Mouse (Mus musculus) lung, postnatal 10 days (tissue): Measurements from ENCODE around the gene Gm47985.
"Not testable (repeated sequence)": the region's sequence is repeated elsewhere in the genome, so short reads cannot be mapped to it uniquely, and the experiment has no call there.

Source experiments
- DNase-seq: peaks from one replicate; pipeline ENCODE4 v3.0.0; 2021

The Gm47985 gene

DNA sequence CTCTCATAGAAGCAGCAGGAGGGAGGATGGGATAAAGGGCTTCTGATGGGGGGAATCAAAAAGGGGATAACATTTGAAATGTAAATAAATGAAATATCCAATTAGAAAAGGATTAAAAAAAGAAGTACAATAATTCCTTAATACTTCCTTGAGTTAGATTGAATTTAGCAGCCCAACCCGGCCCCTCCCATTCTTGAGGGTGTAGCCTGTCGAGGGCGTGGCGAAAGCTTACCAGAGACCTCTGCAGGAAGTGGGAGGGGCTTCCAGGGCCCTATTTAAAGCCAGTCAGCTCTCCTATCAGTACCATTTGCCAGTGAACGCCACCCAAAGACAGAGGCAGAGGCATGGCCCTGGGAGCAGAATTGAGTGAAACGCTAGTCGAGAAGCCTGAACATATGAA is at the start of gene Gm47985:
Gene Gm47985 (plus strand): TSS at position 272 of the 400 bp plus-strand sequence.
- not testable (repeated sequence) for DNase-seq

DNA sequence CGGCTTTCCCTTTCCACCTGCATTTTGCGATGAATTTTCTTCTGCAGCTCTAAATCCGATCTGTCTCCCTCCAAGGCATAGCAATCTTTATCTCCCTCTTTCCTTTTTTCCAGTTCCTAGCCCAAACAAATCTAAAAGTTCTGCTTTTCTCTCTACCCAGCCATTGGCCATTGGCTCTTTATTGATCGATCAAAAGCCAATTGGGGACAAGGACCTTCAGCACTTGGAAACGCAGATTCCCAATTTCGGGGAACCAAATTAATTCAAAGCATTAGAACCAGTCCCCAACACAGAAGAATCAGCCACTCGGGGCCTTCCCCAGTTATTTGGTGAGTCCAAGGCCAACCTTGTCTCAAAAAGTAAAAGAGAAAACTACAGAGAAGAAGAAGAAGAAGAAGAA is 49.7 kb upstream of the Gm47985 start:
- no peak for DNase-seq

- DNase-seq, result no peak
Observed at GRCm38 (mm10) chr1:151138388-151138787, 43.9 kb upstream of the Gm47985 start.

- no peak for DNase-seq
Observed at GRCm38 (mm10) chr1:151140956-151141355, 41.4 kb upstream of the Gm47985 start.

DNA sequence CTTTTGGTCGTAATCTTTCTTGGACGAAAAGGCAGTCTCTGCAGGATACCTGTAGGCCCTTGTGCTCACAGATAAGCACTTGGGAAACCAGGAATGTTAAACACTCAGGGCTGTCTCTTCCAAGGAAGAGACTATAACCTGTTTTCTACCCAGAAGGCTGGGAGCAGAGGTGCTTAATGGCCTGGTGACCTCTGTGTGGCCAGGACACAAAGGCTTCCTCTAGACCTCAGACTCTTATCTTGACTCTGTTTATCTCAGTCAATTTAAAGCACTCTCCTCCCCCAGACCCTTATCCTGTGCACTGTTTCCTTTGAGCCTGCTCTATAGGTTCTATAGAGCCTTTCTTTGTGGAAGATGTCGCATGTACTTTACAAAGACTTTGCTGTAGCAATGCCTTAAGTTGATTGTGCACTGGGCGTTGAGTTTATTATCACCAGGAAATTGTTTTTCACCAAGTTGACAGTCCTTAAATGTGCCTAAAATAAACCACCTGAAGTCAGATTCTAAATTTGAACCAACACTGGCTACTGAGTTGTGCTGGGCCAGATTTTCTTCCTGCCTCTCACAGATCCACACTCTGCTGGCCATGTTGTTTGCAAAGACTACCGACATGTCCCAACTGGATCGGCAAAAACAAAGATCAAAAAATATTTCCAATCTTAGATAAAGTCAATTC is 37.7 kb upstream of the Gm47985 start:
- DNase-seq, result no peak

DNA sequence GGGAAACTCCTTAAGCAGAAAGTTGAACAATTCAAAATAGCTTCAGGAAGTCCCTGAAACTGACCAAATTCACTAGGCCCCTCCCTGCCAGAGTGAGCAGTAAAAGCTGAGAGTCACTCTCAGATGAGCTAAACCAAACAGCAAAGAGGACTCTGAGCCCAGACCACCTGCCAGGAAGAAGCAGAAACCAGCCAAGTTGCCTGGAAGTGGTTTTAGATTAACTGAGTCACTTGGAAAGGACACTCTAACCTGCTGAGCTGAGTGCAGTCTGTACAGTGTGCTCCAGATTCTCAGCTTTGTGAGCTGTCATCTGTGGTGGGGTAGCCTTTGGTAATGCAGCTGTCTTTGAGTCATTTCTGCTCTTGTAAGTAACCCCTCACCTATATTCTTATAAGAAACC is 34.5 kb upstream of the Gm47985 start:
- no peak for DNase-seq

DNA sequence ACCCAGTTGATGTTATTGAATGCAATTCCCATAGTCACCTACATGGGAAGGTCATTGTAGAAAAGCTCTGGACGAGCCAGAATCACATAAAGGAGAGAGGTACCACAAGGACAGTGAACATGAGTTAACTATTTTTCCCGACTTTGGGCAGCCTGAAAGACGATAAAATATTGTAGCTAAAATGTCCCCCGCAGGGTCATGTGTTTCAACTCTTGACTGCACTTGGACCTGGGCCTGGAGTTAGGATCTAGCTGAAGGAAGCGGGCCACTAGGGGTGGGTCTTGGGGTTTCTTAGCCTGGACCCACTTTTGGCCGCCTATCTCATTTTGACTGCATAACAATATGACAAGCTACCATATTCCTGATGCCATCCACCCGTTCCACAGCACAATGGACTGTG is 32.1 kb upstream of the Gm47985 start:
- no peak for DNase-seq

GRCm38 (mm10) chr1:151151089-151151488 is 31.2 kb upstream of the Gm47985 start:
- DNase-seq, result no peak

- no peak for DNase-seq
Observed at GRCm38 (mm10) chr1:151153056-151153652, 29.2 kb upstream of the Gm47985 start.

GRCm38 (mm10) chr1:151154131-151154530 is 28.2 kb upstream of the Gm47985 start:
- DNase-seq, result not testable (repeated sequence)

DNA sequence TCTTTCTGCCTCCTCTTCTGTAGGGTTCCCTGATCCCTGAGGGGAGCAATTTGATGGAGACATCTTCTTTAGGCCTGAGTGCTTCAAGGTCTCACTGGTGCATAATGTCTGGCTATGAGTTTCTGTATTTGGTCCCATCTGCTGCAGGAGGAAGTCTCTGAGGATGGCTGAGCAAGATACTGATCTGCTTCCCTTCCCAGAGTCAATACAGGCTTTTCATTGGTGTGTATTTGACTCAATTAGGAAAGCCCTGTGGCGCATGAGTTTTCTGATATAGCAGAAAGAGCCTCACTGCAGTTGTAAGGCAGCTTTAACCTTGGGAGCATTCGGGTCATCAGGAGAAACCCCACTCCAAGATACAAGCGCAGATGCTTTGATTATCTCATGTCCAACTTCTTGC is 26.2 kb upstream of the Gm47985 start:
- DNase-seq, result no peak

DNA sequence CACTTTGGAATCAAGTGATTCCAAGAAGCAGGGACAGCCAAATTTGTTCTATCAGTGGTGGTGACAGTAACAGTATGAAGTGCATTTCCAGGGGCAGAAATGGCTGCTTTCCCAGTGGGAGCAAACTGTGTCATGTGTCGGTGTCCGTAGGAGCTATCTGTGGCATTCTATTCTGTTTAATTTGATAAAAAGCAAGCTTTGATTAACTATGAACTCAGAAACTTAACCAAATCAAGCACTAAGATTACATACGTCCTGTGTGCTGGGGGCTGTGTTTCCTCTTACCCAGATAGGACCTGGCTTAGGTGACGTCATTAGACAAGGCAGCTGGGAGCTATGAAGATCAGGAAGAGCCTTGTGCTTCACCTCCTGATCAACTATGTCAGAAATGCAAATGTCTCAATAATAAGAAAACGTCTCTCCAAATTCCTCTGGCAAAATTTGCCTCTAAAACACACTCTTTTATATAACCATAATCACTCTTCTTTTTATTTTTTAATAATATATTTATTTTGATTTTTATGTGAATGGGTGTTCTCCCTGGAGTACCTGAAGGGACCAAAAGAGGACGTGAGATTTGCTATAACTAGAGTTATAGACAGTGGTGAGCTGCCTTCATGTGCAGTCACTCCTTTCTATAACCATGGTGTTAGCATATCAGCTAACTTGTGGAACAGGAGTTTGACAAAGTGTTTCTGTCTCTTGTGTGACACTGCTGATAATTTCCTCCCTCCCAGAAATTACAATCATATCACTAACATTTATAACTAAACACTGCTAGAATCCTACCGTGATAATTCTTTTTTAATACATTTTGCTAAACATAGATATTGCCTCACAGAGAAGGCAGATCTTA is 25.3 kb upstream of the Gm47985 start:
- no peak for DNase-seq

GRCm38 (mm10) chr1:151157963-151158856 is 24.1 kb upstream of the Gm47985 start:
- DNase-seq, result no peak

- DNase-seq, result no peak
Observed at GRCm38 (mm10) chr1:151158857-151159510, 23.4 kb upstream of the Gm47985 start.

DNA sequence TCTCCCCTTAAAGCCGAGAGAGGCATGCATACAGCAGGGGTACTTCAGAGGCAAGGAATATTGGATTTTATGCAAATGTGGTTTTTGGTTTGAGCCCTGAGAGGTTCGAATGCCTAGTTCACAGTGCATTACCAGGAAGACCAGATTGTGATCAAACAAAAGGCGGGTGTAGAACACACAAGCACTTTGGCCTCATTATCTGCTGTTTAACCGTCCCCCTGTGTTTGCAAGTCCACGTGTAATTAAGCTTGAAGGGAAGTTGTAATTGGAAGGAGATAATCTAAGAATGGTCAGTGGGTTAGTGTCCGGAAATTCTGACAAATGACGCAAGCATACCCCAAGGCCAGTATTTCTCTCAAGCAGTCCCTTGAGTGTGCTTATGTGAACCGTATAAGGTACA is 16.3 kb upstream of the Gm47985 start:
- no peak for DNase-seq

DNA sequence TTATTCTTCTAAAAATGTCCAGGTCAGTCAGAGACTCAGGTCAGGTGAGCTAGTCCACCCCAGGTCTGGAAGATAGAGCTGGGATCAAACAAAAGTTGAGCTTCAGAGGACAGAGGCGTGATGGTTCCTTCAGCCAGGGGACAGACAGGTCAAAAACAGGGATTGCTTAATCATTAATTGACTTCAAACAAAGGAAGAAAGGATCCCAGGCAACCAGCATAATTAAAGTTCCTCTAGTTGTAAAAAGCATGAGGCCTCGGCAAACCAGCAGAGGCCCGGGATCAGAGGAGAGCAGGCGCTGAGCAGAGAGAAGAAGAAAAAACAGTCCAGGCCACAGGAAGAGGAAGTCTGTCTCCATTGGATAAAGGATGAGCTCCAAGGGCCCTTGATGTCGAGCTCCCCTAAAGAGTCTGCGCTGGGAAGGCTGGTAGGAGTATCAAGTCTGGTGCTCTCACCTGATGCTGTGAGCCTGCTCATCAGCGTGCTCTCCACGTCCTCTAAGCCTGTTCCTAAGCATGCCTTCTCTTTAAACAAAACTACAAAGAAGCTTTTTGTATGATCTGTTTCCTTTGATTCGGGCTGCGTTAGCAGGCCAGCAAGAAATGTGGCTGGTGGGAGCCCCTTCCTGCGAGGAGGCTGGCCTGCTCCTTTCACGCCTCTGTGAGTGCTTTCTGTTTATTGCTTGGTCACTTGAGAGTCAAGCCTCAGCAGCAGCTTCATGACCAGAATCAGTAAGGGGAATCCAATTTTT is 14.9 kb upstream of the Gm47985 start:
- DNase-seq, result no peak

DNA sequence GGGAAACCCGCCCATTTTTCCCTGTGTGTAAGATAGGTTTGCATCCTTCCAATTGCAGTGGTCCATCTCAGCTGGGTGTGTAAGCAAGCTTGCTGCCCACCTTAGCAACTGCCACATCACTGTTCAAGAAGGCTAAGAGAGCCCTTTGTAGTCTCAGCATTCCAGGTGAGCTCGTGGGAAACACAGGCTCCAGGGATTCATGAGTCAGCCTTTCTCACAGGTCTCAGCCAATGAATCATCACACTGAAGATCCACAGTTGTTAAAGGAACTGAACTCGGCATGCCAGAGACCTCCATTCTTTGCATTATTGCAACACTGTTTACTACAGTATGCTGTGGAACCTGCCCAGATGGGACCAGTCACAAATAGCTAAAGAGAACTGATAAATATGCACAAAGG is 13.7 kb upstream of the Gm47985 start:
- DNase-seq, result no peak

DNA sequence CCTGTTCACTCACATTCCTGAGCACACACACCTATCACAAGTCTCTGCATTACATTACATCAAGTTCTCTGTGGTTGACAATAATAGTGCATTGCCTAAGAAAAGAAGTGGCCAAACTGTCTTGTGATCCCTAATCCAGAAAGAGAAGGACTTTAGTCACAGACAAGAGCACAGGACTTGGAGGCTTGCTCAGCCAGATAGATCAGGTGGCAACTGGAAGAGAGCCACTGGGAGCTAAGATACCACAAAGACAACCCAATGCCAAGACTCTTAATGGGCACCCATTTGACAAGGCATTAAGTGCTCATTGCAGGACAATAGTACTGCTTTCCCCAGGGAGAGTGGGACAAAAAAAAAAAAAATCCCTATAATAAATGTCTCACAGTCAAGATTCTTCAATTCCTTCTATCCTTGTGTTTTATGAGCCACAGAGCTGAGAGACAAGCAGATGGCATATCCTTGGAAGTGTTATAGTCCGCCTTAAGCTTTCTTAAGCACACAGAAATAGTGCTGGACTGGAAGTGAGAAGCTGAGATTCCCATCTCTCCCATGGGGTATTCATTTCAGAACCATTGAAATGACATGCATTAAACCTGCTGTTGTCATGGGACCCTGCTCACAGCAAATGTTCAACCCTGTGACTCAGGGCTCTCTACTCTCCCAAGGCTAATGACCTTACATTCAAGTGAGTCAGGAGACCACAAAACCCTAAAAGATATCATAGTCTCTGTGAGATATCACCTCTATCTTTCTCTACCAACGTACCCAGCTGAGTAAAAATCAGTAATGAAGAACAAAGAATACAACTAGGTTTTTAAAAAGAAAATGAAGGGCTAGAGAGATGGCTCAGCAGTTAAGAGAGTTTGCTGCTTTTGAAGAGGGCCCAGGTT is 10.5 kb upstream of the Gm47985 start:
- no peak for DNase-seq

DNA sequence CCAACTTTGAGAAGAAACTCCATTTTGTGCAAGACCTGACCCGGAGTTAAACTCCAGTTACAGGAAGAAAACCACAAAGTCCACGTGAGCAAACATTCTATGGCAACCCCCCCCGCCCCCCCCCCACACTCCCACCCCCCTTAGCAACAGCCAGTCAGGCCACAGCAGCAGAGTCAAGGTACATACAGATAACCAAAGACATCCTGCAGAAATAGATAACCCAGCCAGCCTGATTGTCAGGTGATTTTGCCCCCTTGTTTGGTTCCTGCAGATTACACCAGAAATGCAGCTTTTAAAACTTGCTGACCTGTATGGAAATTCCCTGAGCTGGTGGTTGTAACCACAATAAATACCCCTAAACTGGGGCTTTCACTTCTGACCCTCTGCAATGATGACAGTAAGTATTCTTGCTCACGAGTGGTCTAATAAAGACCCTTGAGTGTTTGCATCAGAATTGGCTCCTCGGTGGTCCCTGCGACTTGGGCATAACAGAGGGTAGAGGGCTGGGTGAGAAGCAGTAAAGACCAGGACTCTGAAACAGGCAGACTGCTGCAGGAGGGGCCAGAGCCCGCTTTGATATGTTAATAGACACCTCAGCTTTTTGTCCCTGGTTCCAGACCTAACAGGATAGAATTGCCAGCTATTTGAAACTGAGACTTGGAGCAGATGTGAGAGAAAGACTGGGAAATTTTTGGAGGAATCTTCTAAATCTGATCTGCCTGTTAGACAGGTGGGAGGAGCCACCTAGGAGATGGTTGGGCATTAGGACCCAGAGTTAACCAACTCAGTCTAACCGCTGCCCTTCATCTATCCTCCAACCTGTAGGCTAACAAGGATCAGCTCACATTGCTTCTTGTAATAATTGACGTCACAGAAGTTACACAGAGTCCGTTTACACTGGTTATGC is 5.1 kb upstream of the Gm47985 start:
- peak; percentile 11 for DNase-seq

GRCm38 (mm10) chr1:151177937-151178271 is 4.4 kb upstream of the Gm47985 start:
- no peak for DNase-seq
